Mouse (Mus musculus) neural tube, embryonic 11.5 days (tissue): ENCODE measurements at regions not wholly inside any gene's neighbourhood (a gene's known extent, or its start where the extent isn't known, plus 50 kb on each side); places are given as distances from the start of the nearest gene placed in this dataset.

ENCODE experiments used
- ATAC-seq: fragments of 200-750 bp; cut with Nextera tagmentation; 2 replicates; pipeline ENCODE4 v1.8.0; 2017; ENCODE audit warnings: moderate number of reproducible peaks, mild to moderate bottlenecking, moderate TSS enrichment, moderate library complexity; ENCODE audit not compliant: insufficient read depth, low FRiP score, low TSS enrichment
- DNase-seq: peaks from one replicate; pipeline ENCODE4 v3.0.0-alpha.2; 2015; ENCODE audit warnings: low spot score
- H3K27ac ChIP-seq: fragments of 300-500 bp; sonication (generic); 2 replicates; pipeline ENCODE4 v1.5.1; 2014; ENCODE audit warnings: low read depth, mild to moderate bottlenecking, low read length
- H3K27me3 ChIP-seq: fragments of 300-500 bp; sonication (generic); 2 replicates; pipeline ENCODE4 v1.6.1; 2014; ENCODE audit warnings: mild to moderate bottlenecking, low read length, mixed read lengths; ENCODE audit not compliant: control insufficient read depth, insufficient read depth
- H3K36me3 ChIP-seq: fragments of 300-500 bp; sonication (generic); 2 replicates; pipeline ENCODE4 v1.6.1; 2014; ENCODE audit warnings: mild to moderate bottlenecking, low read length, moderate library complexity, mixed read lengths; ENCODE audit not compliant: control insufficient read depth, insufficient read depth
- H3K4me1 ChIP-seq: fragments of 300-500 bp; sonication (generic); 2 replicates; pipeline ENCODE4 v1.6.1; 2014; ENCODE audit warnings: low read length, mixed read lengths; ENCODE audit not compliant: control insufficient read depth, insufficient read depth
- H3K4me2 ChIP-seq: fragments of 300-500 bp; sonication (generic); 2 replicates; pipeline ENCODE4 v1.6.1; 2014; ENCODE audit warnings: low read depth, mild to moderate bottlenecking, moderate library complexity
- H3K4me3 ChIP-seq: fragments of 300-500 bp; sonication (generic); 2 replicates; pipeline ENCODE4 v1.5.1; 2014; ENCODE audit warnings: low read depth, low read length
- H3K9ac ChIP-seq: fragments of 300-500 bp; sonication (generic); 2 replicates; pipeline ENCODE4 v1.6.1; 2014; ENCODE audit warnings: mild to moderate bottlenecking, low read length
- H3K9me3 ChIP-seq: fragments of 300-500 bp; sonication (generic); 2 replicates; pipeline ENCODE4 v1.6.1; 2016; ENCODE audit warnings: low read length; ENCODE audit not compliant: control insufficient read depth
- WGBS: fragments of 180-500 bp; shearing (Covaris S2); extraction: QIAGEN DNeasy Blood & Tissue Kit; methylation state at CpG from one replicate; pipeline ENCODE4 v1.1.7; 2014; 5-methylcytosine and 5-hydroxymethylcytosine counted together

GRCm38 (mm10) chr15:18189622-18190308 lies 629.0 kb upstream of the Cdh10 start:
- Histone ChIP-seq H3K4me1 (no peaks in the 10 kb centered on the region), H3K27me3 (no peaks in the 10 kb centered on the region), H3K9me3 (no peaks in the 10 kb centered on the region), H3K4me2 (no peak overlapping the region), H3K9ac (no peak overlapping the region), H3K36me3 (no peaks in the 10 kb centered on the region), H3K27ac (no peak overlapping the region), H3K4me3 (no peak overlapping the region)
- 65% methylated on average over 5 of the region's 5 CpGs for WGBS
- DNase-seq (no peak), ATAC-seq (peak; percentile 53; the same call in 1 of the 2 replicates)

DNA sequence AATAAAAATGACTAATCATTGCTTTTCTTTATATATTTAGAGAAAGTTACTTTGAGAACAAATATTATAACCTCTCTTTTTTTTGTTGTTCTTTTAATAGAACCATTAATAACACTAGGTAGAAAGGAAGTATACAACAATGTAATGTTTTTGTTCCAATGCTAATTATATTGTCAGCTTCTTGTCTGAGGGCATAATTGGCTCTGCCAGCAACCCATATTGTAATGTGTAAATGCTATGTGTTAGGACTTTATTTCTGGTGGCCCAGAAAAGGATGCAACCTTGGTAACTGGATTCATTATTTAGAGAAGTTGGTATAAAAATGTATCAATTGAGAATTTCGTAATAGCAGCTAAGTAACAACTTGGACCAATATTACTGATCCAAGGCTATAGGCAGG lies 628.3 kb upstream of the Cdh10 start:
- Histone ChIP-seq H3K9ac (no peak overlapping the region), H3K4me3 (no peak overlapping the region), H3K27me3 (no peaks in the 10 kb centered on the region), H3K4me2 (no peak overlapping the region), H3K9me3 (no peaks in the 10 kb centered on the region), H3K4me1 (no peaks in the 10 kb centered on the region), H3K36me3 (no peaks in the 10 kb centered on the region), H3K27ac (no peak overlapping the region)
- ATAC-seq (no peak), DNase-seq (no peak)
- WGBS: 84% methylated on average over 1 of the region's 1 CpGs

DNA sequence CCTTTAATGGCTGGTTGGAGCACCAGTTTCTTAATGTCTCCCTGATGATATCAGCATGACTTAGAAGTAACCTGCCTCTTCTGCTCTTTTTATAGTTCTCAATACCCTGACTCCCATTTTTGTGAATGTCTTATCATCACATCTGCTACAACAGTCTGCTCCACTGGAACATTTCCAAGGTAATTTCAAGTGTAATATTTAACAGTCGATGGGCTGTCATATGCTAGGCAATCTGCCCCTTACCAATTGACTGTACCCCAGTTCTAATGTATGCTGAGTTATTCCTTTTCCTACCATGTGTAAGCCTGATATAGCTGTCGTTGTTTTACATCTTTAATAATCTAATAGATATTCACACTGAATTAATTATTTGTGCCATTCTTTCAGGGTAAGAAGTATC lies 607.6 kb upstream of the Cdh10 start:
- Histone ChIP-seq H3K4me2 (no peak overlapping the region), H3K4me1 (no peaks in the 10 kb centered on the region), H3K9me3 (no peaks in the 10 kb centered on the region), H3K27ac (no peak overlapping the region), H3K4me3 (no peak overlapping the region), H3K36me3 (no peaks in the 10 kb centered on the region), H3K27me3 (no peaks in the 10 kb centered on the region), H3K9ac (no peak overlapping the region)
- no peak for ATAC-seq
- DNase-seq: no peak
- 85% methylated on average over 2 of the region's 2 CpGs for WGBS

DNA sequence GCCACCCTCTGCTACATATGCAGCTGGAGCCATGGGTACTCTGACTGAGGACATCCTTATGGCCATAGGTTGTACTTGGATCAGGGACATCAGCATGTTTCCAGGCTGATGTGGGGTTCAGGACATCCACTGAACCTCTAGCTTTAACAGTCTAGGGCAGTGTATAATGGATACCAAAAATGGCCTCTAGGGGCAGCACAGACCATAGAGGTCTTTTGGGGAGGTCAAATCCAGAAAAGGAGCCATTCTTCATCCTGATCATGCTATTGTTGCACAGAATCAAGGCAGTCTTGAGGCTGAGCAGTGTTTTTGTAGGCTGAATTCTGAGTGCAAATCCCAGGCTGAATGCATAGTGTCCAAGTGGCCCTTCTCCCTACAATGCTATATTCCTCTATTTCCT lies 598.8 kb upstream of the Cdh10 start:
- Histone ChIP-seq H3K9me3 (no peaks in the 10 kb centered on the region), H3K4me1 (no peaks in the 10 kb centered on the region), H3K9ac (no peak overlapping the region), H3K4me2 (no peak overlapping the region), H3K27ac (no peak overlapping the region), H3K36me3 (no peaks in the 10 kb centered on the region), H3K27me3 (no peaks in the 10 kb centered on the region), H3K4me3 (no peak overlapping the region)
- DNase-seq: no peak
- no peak for ATAC-seq
